Mouse (Mus musculus): Measurements from ENCODE around the gene Tmco1. TPM values are rescaled to one million over a fixed set of nuclear protein-coding genes. Genes with fewer than 3 reads are reported as not detected.
"Not testable (repeated sequence)": the region's sequence is repeated elsewhere in the genome, so short reads cannot be mapped to it uniquely, and the experiment has no call there.

Gene Tmco1
- polyA plus RNA-seq, 1 experiment from 2014 or later: 76.4 TPM

GRCm38 (mm10) chr1:167342831-167343230 lies 34.7 kb downstream of the Tmco1 start:
- 88% methylated on average over 10 of the region's 10 CpGs for WGBS

GRCm38 (mm10) chr1:167345994-167346520 lies 37.9 kb downstream of the Tmco1 start:
- not testable (repeated sequence) for H3K4me2 ChIP-seq (replicated peaks); H3K36me3 ChIP-seq; ATAC-seq (ENCODE audit: low FRiP score); H3K4me3 ChIP-seq; H3K9me3 ChIP-seq (replicated peaks); H3K27me3 ChIP-seq; H3K9ac ChIP-seq; H3K4me1 ChIP-seq; H3K27ac ChIP-seq
- 89% methylated on average over 10 of the region's 10 CpGs for WGBS

More at GRCm38 (mm10) chr1:167342831-167343230, 34.7 kb downstream of the Tmco1 start:
- Histone ChIP-seq H3K4me1 (0 out of 2 replicates have a peak, but pooled peaks cover 6% of the 10 kb centered on the region), H3K27ac (no peak overlapping the region), H3K36me3 (no peaks in the 10 kb centered on the region), H3K4me2 (replicated peaks) (no peak overlapping the region), H3K27me3 (peaks cover 9% of the 10 kb centered on the region), H3K4me3 (no peak overlapping the region), H3K9ac (no peak overlapping the region), H3K9me3 (replicated peaks) (no peaks in the 10 kb centered on the region)
- ATAC-seq (ENCODE audit: low FRiP score): no peak

GRCm38 (mm10) chr1:167349206-167349605 lies 41.0 kb downstream of the Tmco1 start:
- not testable (repeated sequence) for H3K4me2 ChIP-seq (replicated peaks); H3K27me3 ChIP-seq; H3K9ac ChIP-seq; H3K4me1 ChIP-seq; H3K9me3 ChIP-seq (replicated peaks); H3K27ac ChIP-seq; ATAC-seq (ENCODE audit: low FRiP score); H3K36me3 ChIP-seq; H3K4me3 ChIP-seq
- 70% methylated on average over 3 of the region's 3 CpGs for WGBS

DNA sequence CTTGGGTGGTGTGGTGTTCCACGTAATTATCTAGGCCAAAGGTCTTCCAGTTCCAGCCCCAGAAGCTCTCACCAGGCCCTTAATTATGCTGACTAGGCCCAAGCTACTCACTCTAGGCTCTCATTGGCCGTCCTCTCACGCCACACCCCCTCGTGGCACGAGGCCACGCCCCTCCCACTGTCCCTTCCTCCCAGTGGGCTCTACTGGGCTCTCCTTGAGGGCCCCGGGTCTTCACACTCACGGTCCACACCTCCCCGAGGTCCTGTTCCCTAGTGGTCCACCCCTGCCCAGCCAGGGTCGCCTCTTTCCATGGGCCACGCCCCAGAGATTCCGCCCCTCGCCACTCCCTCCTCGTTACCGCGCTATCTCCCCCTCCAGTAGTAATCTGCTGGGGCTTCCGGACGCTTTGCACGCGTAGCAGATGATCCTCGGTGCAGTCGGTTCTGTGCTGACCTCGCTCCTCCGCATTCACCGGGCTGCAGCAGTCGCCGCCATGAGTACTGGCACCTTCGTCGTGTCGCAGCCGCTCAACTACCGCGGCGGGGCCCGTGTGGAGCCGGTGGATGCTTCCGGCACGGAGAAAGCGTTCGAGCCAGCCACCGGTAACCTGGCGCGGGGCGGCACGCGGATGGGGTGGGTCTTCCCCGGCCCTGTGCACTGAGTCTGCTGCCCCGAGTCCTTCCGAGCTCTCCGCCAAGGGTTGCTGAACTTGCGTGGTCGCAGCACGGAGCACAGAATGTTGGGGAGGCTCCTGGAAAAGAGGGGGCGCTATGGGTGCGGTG lies 41.8 kb downstream of the Tmco1 start, which contains the start of gene Aldh9a1:
Gene Aldh9a1 (plus strand): TSS at position 177 of the 782 bp plus-strand sequence.
- Histone ChIP-seq H3K9ac (peak within 1 kb of the TSS; percentile 63), H3K9me3 (replicated peaks) (no peaks in the 10 kb centered on the region), H3K36me3 (peaks cover 10% of the 10 kb centered on the region; the same call in 1 of the 2 replicates), H3K27ac (peak within 1 kb of the TSS; percentile 77), H3K27me3 (no peaks in the 10 kb centered on the region), H3K4me1 (0 out of 2 replicates have a peak, but pooled peaks cover 3% of the 10 kb centered on the region), H3K4me2 (replicated peaks) (peak within 1 kb of the TSS; percentile 80), H3K4me3 (peak within 1 kb of the TSS; percentile 71)
- under 1% methylated on average over 55 of the region's 55 CpGs for WGBS
- ATAC-seq (ENCODE audit: low FRiP score): peak; percentile 99

DNA sequence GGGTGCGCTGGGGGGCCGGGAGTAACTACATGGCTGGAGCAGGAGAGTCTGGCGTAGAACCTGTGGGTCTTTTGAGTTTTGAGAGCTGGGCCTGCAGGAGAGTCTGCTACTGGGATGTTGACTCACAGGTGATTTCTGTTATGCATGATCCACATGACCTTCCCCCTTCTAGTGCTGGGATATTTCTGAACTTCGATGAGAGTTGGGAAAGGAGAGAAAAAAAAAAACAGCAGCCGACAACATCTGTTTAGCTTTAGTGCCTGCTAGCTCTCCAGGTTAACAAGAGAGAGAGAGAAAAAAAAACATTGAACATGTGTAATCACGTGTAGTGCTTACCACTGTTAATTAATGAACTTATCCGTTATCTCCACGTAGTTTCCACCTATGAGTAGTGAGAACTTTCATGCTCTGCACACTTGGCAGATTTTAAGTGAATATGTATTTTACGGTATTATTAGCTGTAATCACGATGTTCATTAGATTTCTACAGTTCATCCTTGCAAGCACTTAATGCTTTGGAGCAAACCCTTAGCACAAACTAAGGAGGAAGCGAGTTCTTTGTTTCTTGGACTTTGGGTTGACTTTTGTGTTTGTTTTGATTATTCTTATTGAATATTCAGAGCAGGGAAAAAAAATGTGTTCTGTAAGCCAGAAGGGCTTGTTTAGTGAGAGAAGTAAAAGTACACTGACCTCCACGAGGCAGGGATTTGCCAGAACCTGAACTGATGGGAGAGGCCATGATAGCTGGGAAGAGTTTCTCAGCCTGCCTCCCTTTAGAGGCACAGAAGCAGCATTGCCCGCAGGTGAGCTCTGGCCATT lies 42.6 kb downstream of the Tmco1 start:
- Histone ChIP-seq H3K4me1 (0 out of 2 replicates have a peak, but pooled peaks cover 3% of the 10 kb centered on the region), H3K27ac (peak overlapping the region; percentile 77; the same call in 1 of the 2 replicates), H3K36me3 (peaks cover 12% of the 10 kb centered on the region; the same call in 1 of the 2 replicates), H3K4me2 (replicated peaks) (peak overlapping the region; percentile 80), H3K9me3 (replicated peaks) (no peaks in the 10 kb centered on the region), H3K27me3 (no peaks in the 10 kb centered on the region), H3K9ac (peak overlapping the region; percentile 63), H3K4me3 (peak overlapping the region; percentile 71)
- no peak for ATAC-seq (ENCODE audit: low FRiP score)
- WGBS: 32% methylated on average over 13 of the region's 13 CpGs

- H3K4me1 ChIP-seq: 0 out of 2 replicates have a peak, but pooled peaks cover 3% of the 10 kb centered on the region
- 95% methylated on average over 14 of the region's 14 CpGs for whole genome bisulfite sequencing
- peaks cover 16% of the 10 kb centered on the region; the same call in 1 of the 2 replicates for H3K36me3 ChIP-seq
- H3K9ac ChIP-seq: no peak overlapping the region
- H3K9me3 ChIP-seq (replicated peaks): no peaks in the 10 kb centered on the region
- H3K4me2 ChIP-seq (replicated peaks): no peak overlapping the region
- no peak overlapping the region for H3K27ac ChIP-seq
- ATAC-seq (ENCODE audit: low FRiP score): no peak
- H3K4me3 ChIP-seq: no peak overlapping the region
- no peaks in the 10 kb centered on the region for H3K27me3 ChIP-seq
Observed at GRCm38 (mm10) chr1:167352403-167352802, 44.2 kb downstream of the Tmco1 start.

GRCm38 (mm10) chr1:167357387-167357786 lies 49.2 kb downstream of the Tmco1 start:
- H3K9me3 ChIP-seq (replicated peaks): no peaks in the 10 kb centered on the region
- no peak for ATAC-seq (ENCODE audit: low FRiP score)
- 90% methylated on average over 9 of the region's 9 CpGs for WGBS
- no peak overlapping the region for H3K4me2 ChIP-seq (replicated peaks)
- H3K9ac ChIP-seq: no peak overlapping the region
- H3K27ac ChIP-seq: no peak overlapping the region
- H3K4me1 ChIP-seq: no peaks in the 10 kb centered on the region
- H3K27me3 ChIP-seq: no peaks in the 10 kb centered on the region
- peaks cover 30% of the 10 kb centered on the region; the same call in 1 of the 2 replicates for H3K36me3 ChIP-seq
- H3K4me3 ChIP-seq: no peak overlapping the region

GRCm38 (mm10) chr1:167358731-167359130 lies 50.6 kb downstream of the Tmco1 start:
- 84% methylated on average over 9 of the region's 9 CpGs for WGBS
- peaks cover 30% of the 10 kb centered on the region; the same call in 1 of the 2 replicates for H3K36me3 ChIP-seq
- no peaks in the 10 kb centered on the region for H3K27me3 ChIP-seq

GRCm38 (mm10) chr1:167360268-167360667 lies 52.1 kb downstream of the Tmco1 start:
- no peak overlapping the region for H3K4me3 ChIP-seq
- H3K9me3 ChIP-seq (replicated peaks): no peaks in the 10 kb centered on the region
- WGBS: 64% methylated on average over 4 of the region's 4 CpGs
- no peak for ATAC-seq (ENCODE audit: low FRiP score)
- H3K27me3 ChIP-seq: no peaks in the 10 kb centered on the region
- no peak overlapping the region for H3K27ac ChIP-seq
- peaks cover 24% of the 10 kb centered on the region; the same call in 1 of the 2 replicates for H3K36me3 ChIP-seq
- H3K4me1 ChIP-seq: no peaks in the 10 kb centered on the region
- no peak overlapping the region for H3K9ac ChIP-seq
- no peak overlapping the region for H3K4me2 ChIP-seq (replicated peaks)

More at GRCm38 (mm10) chr1:167358731-167359130, 50.6 kb downstream of the Tmco1 start:
- Histone ChIP-seq H3K9ac (no peak overlapping the region), H3K4me1 (no peaks in the 10 kb centered on the region), H3K4me3 (no peak overlapping the region), H3K27ac (no peak overlapping the region), H3K4me2 (replicated peaks) (no peak overlapping the region), H3K9me3 (replicated peaks) (no peaks in the 10 kb centered on the region)
- no peak for ATAC-seq (ENCODE audit: low FRiP score)

- no peak for ATAC-seq (ENCODE audit: low FRiP score)
- H3K27ac ChIP-seq: no peak overlapping the region
- peaks cover 36% of the 10 kb centered on the region for H3K36me3 ChIP-seq
- 82% methylated on average over 4 of the region's 4 CpGs for WGBS
- H3K4me1 ChIP-seq: no peaks in the 10 kb centered on the region
- no peaks in the 10 kb centered on the region for H3K27me3 ChIP-seq
- H3K9ac ChIP-seq: no peak overlapping the region
- no peak overlapping the region for H3K4me3 ChIP-seq
- no peak overlapping the region for H3K4me2 ChIP-seq (replicated peaks)
- H3K9me3 ChIP-seq (replicated peaks): no peaks in the 10 kb centered on the region
Observed at GRCm38 (mm10) chr1:167362819-167363218, 54.6 kb downstream of the Tmco1 start.

- ATAC-seq (ENCODE audit: low FRiP score): no peak
- no peak overlapping the region for H3K4me3 ChIP-seq
- H3K4me2 ChIP-seq (replicated peaks): no peak overlapping the region
- no peak overlapping the region for H3K27ac ChIP-seq
- 72% methylated on average over 5 of the region's 5 CpGs for WGBS
- no peaks in the 10 kb centered on the region for H3K9me3 ChIP-seq (replicated peaks)
- no peaks in the 10 kb centered on the region for H3K27me3 ChIP-seq
- no peaks in the 10 kb centered on the region for H3K4me1 ChIP-seq
- peaks cover 36% of the 10 kb centered on the region for H3K36me3 ChIP-seq
- no peak overlapping the region for H3K9ac ChIP-seq
Observed at GRCm38 (mm10) chr1:167363322-167363721, 55.1 kb downstream of the Tmco1 start.

GRCm38 (mm10) chr1:167365808-167366207 lies 57.6 kb downstream of the Tmco1 start:
- WGBS: 92% methylated on average over 7 of the region's 7 CpGs
- no peak for ATAC-seq (ENCODE audit: low FRiP score)
- no peaks in the 10 kb centered on the region for H3K9me3 ChIP-seq (replicated peaks)
- H3K4me2 ChIP-seq (replicated peaks): no peak overlapping the region
- no peaks in the 10 kb centered on the region for H3K4me1 ChIP-seq
- H3K27me3 ChIP-seq: no peaks in the 10 kb centered on the region
- H3K4me3 ChIP-seq: no peak overlapping the region
- H3K9ac ChIP-seq: no peak overlapping the region
- peaks cover 33% of the 10 kb centered on the region for H3K36me3 ChIP-seq
- no peak overlapping the region for H3K27ac ChIP-seq

Data from hindbrain, embryonic 12.5 days (tissue).